Mouse (Mus musculus) layer of hippocampus, adult 18-20 months (tissue): ENCODE results near the gene Ano3. TPM values are rescaled to one million over a fixed set of nuclear protein-coding genes. Genes with fewer than 3 reads are reported as not detected.
"Not testable (repeated sequence)": the region's sequence is repeated elsewhere in the genome, so short reads cannot be mapped to it uniquely, and the experiment has no call there.

ENCODE experiments used
- DNase-seq, 2 experiments: peaks; one replicate each; pipeline ENCODE4 v3.0.0; 2022; ENCODE audit warnings: low spot score in 2 of 2
- long read RNA-seq: library from polyadenylated mRNA; stranded (forward); transcript quantifications from one replicate; pipeline ENCODE4 v2.0.0, GENCODE M21; 2021
- total RNA-seq, 2 experiments: library from RNA; stranded (reverse); gene quantifications; 2 replicates each; pipeline ENCODE4 v1.2.3; 2021

Ano3 gene
- 10 to 100 TPM; 73.2 to 76.1 TPM for total RNA-seq
- long read RNA-seq, full-length matches to known transcripts: 28 of 60 reads
- long read RNA-seq, partial matches to known transcripts: 8 of 60 reads
- long read RNA-seq, other reads (novel, unspliced or antisense): 24 of 60 reads

DNA sequence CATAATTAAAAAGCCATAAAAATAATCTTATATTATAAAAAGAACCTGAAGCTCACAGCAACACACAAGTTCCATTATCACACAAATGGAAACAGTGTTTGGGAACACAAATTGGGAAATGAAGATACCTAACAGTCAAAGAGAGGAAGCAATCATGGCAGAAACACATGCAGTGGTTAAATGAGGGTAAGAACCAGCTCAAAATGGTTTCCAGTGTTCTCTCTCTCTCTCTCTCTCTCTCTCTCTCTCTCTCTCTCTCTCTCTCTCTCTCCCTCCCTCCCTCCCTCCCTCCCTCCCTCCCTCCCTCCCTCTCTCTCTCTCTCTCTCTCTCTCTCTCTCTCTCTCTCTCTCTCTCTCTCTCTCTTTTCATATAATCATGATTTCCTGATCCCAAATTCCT, at the start of gene Ano3:
TSS of gene Ano3 (minus strand) at position 101 of the 400 bp plus-strand sequence.
- DNase-seq: not testable (repeated sequence)

- no peak for DNase-seq
Measured at GRCm38 (mm10) chr2:110990071-110990470, 39.3 kb upstream of the Ano3 start.

- no peak for DNase-seq
Measured at GRCm38 (mm10) chr2:110989539-110989938, 38.8 kb upstream of the Ano3 start.

- DNase-seq: peak; percentile 17 to 58
Measured at GRCm38 (mm10) chr2:110985853-110986271, 35.1 kb upstream of the Ano3 start.

DNA sequence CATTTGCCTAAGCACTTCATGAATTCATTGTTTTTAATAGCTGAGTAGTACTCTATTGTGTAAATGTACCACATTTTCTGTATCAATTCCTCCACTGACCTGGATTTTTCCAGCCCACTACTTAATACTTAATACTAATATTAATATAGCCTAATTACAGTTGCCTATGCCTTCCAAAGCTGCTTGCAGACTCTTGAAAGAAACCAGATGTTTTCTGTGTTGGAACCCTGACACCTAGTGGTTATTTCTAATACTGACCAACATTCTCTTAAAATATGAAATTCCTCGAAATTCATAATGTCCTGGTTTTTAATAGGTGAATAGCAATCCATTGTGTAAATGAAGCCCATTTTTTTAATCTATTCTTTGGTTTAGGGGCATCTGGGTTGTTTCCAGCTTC, 31.0 kb upstream of the Ano3 start:
- DNase-seq: peak in 1 of 2 experiments; percentile 39

DNA sequence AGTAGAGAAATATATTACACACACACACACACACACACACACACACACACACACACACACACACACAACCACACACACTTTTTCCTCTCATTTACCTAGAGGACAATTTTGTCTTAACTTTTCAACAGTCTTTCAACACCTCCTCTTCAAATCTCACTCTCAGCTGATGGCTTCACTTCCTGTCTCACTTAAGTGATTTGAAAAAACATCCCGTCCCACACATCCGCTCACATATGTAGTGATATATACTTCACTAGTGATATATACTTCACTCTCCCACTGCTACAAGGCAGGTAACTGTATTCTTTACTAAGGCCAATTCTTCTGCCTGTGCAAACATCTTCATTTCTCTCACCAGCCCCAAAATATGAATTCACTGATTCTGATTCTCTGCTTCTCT, 28.9 kb upstream of the Ano3 start:
- DNase-seq: no peak

- no peak for DNase-seq
Measured at GRCm38 (mm10) chr2:110976871-110977270, 26.1 kb upstream of the Ano3 start.

DNA sequence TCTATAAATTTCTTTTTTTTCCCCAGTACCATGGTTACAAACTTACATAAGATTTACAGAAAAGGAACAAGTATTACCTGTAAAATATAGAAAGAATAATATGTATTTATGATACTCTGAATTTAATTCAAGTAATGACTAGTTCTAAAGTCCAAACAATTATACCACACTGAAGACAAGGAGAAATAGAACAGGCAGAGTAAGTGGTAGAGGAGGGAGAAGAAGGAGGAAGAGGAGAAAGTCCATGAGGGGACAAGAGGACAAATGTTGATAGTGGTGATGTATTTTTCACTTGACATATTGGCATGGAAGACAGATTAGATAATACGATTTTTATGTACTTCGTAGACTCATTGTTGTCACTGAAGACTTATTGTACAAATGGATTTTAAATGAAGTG, 19.4 kb upstream of the Ano3 start:
- no peak for DNase-seq

- DNase-seq: peak; percentile 4 to 54
Measured at GRCm38 (mm10) chr2:110965398-110965797, 14.7 kb upstream of the Ano3 start.

DNA sequence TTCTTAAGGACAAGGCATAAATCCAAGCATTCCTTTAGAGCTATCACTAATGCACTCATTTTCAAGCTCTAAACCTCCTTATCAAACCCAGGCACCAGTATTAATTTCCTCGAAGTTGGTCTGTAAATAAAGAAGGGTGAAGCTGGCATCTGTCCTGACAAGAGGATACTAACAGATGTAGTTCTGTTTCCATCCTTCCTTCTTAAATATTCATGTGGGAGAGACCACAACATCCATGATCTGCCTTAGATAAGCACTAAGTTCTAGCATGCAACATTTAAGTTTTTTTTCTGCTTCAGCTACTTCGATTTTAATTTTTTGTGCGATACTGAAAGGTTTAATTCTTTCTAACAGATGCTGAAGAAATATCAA, 305 bp downstream of the Ano3 start:
- no peak for DNase-seq

GRCm38 (mm10) chr2:110949679-110950431, 868 bp downstream of the Ano3 start:
- DNase-seq: peak; percentile 66 to 76

GRCm38 (mm10) chr2:110945171-110945570, 5.6 kb downstream of the Ano3 start:
- no peak for DNase-seq

- no peak for DNase-seq
Measured at GRCm38 (mm10) chr2:110935691-110936090, 15.0 kb downstream of the Ano3 start.

GRCm38 (mm10) chr2:110929126-110929525, 21.6 kb downstream of the Ano3 start:
- DNase-seq: no peak

DNA sequence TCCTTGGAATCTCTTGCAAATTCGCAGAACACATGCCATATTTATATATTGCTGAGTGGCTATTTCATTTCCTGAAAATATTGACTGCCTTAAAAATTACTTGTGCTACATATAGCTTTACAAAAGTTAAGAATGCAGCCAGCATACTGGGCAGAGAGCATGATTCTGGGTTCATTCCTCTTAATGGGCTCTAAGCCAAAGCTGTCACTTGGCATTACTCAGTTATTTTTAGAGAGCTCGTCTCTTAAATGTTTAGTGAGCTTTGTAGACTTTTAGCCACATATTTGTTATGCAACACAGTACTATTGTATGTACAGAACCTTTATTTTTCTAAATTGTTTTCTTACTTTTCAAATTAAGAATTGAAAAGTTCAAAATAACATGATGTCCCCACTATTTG, 41.2 kb downstream of the Ano3 start:
- DNase-seq: no peak

GRCm38 (mm10) chr2:110906473-110906872, 44.2 kb downstream of the Ano3 start:
- DNase-seq: peak in 1 of 2 experiments; percentile 59

DNA sequence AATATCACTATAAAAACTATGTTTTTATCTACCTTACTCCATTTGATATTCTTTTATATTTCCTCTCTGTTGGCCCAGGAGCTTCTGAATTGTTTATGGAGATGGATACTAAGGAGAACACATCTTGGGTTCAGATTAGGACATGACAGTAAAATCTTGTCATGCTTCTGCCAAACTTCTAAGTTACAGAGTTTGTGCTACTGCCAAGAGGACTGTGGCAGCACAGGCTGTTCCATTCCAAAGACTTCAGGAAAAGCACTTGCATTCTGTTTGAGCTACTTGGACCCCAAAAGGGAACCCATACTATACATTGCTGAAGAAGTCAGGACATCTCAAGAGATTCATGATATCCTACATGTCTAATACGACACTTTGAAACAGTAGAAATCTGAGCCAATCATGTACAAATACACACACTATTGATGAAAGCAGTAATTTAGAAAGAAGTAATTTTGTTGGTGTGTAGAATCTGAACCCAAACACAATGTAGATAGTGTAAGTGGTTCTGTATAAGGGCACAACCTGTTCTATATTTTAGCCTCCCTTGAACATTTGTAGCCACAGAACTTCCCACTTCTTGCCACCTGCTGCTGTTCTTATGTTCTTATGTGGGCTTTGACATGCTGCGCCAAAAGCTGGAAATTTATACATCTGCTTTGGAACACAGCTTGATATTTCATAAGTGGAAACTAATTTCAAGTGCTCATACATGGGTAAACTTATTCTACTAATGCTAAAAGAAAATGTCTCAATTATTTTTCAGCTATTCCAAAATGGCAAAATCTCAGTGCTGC, 54.0 kb downstream of the Ano3 start:
- peak in 1 of 2 experiments; percentile 72 for DNase-seq

DNA sequence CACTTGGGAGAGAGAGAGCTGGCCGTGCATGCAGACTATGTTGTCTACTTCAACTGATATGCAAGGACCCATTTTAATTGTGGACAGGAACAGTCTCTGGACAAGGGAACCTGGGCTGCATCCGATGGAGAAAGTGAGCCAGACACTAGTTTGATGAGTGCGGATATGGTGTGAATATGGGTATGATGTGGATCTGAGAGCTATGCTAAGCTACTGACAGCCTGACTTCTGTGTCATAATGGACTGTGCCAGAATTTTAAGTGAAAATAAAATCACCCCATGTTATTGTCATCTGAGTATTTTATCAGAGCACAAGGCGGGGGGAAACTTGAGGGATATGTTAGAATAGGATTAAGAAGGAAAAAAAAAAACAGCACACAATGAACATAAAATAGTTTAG, 79.1 kb downstream of the Ano3 start:
- peak in 1 of 2 experiments; percentile 33 for DNase-seq

GRCm38 (mm10) chr2:110865584-110865983, 85.1 kb downstream of the Ano3 start:
- DNase-seq: no peak

GRCm38 (mm10) chr2:110863376-110863775, 87.3 kb downstream of the Ano3 start:
- DNase-seq: no peak

DNA sequence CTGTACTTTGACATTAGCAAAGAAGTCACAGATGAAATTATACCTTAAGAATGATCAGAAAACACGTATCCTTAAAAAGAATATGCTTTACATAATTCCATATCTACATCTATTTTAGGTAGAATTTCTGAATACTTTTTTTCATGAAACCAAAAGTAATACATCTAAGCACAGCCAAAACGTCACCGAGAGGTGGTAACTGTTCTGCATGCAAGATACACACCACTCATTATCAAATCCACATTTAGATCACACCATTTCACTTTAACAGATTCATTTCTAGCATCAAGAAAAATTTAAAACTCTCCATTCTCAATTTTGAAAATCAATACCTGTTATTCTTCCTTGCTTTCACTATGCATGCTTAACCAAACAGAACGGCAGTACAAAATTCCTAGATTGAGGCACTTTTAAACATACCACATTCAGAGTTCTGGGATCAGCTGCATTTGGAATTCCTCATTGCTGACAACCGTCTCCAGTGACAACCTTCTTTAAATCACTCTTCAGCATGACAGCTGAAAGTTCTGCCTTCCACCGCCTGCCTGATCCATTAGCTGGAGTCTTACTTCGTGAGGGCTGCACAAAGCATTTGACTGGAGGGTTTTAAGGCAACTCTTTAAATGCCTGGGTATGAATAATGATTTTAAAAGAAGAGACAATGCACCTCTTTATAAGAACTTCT, 111.0 kb downstream of the Ano3 start:
- no peak for DNase-seq

- DNase-seq: peak in 1 of 2 experiments; percentile 52
Measured at GRCm38 (mm10) chr2:110816189-110816588, 134.5 kb downstream of the Ano3 start.
